ENCODE assay signal across 1 mouse cellular context in the genomic region with DNA sequence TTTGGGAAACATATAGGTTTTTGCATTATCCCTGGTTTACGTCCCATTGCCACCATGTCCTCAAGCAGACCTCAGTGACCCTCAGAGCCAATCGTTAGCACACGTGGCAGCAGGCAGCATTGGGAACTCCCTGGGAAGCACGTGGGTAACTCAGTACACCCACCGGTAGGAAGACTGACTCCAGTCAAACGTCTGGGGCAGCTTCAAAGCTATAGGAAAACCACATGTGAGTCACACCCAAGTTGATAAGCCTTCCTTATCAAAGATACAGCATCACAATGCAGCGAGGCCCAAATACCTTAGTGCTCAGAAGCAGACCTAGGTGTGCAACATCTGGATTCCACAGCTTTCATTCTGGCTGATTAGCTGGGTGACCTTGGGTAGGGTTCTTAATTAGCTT.
TF ChIP-seq lines count a peak whose summit lies in the region.

No protein-coding gene starts in this region.

TF ChIP-seq in MEL, 35 proteins besides CTCF, POLR2A, EP300 and RAD21 (continued from another document):
- TF ChIP-seq USF1 (IDR thresholded peaks at IDR 0.05; ENCODE audit: low read depth, low read length), result peak; percentile 54; the same call in 1 of the 2 replicates
- TF ChIP-seq NELFE (IDR thresholded peaks at IDR 0.05; ENCODE audit: low read depth, low read length), result no peak
- no peak for TF ChIP-seq KAT2A (conservative IDR thresholded peaks at IDR 0.05; ENCODE audit: low read depth, low read length)
- TF ChIP-seq MAFK (IDR thresholded peaks at IDR 0.05; ENCODE audit: borderline replicate concordance, low read depth, low read length), result no peak
- TF ChIP-seq BHLHE40 (IDR thresholded peaks at IDR 0.05; ENCODE audit: borderline replicate concordance, low read depth, low read length), result peak; percentile 21; the same call in 1 of the 2 replicates
- no peak for TF ChIP-seq ZKSCAN1 (IDR thresholded peaks at IDR 0.05; ENCODE audit: low read depth, low read length)
- no peak for TF ChIP-seq MYB (IDR thresholded peaks at IDR 0.05; ENCODE audit: low read depth, low read length)
- TF ChIP-seq MYC (IDR thresholded peaks at IDR 0.05; ENCODE audit: low read depth, low read length), result peak; percentile 65; the same call in 1 of the 2 replicates
- TF ChIP-seq USF2 (IDR thresholded peaks at IDR 0.05; ENCODE audit: borderline replicate concordance in 1 of 2, insufficient read depth in 1 of 2, low read depth in 1 of 2, low read length in 2 of 2), result no peak
- TF ChIP-seq ZC3H11A (IDR thresholded peaks at IDR 0.05; ENCODE audit: low read depth, low read length), result no peak
- no peak for TF ChIP-seq ZNF384 (IDR thresholded peaks at IDR 0.05; ENCODE audit: low read depth, low read length)
- TF ChIP-seq MAZ (IDR thresholded peaks at IDR 0.05; ENCODE audit: low read depth, low read length), result no peak
- no peak for TF ChIP-seq SMC3 (IDR thresholded peaks at IDR 0.05; ENCODE audit: low read depth, low read length)
- no peak for TF ChIP-seq TBP (IDR thresholded peaks at IDR 0.05; ENCODE audit: low read depth, low read length)
- no peak for TF ChIP-seq CHD1 (IDR thresholded peaks at IDR 0.05; ENCODE audit: low read depth, low read length)
- no peak for TF ChIP-seq JUND (IDR thresholded peaks at IDR 0.05; ENCODE audit: low read depth, low read length)
- no peak for TF ChIP-seq POLR2AphosphoS2 (IDR thresholded peaks at IDR 0.05; ENCODE audit: low read length)
- TF ChIP-seq POLR2AphosphoS5 (IDR thresholded peaks at IDR 0.05; ENCODE audit: borderline replicate concordance, low read depth, low read length), result no peak
- TF ChIP-seq ELF1 (IDR thresholded peaks at IDR 0.05; ENCODE audit: low read depth, low read length), result no peak
- no peak for TF ChIP-seq HCFC1 (IDR thresholded peaks at IDR 0.05; ENCODE audit: low read depth, low read length)
- no peak for TF ChIP-seq GABPA (IDR thresholded peaks at IDR 0.05; ENCODE audit: low read depth, low read length)
